Mouse (Mus musculus) CH12.LX (cell line): ENCODE results near the gene Olfr1333. TPM values are rescaled to one million over a fixed set of nuclear protein-coding genes. Genes with fewer than 3 reads are reported as not detected.
"Not testable (repeated sequence)": the region's sequence is repeated elsewhere in the genome, so short reads cannot be mapped to it uniquely, and the experiment has no call there.

ENCODE experiments used
- DNase-seq: peaks from one replicate; pipeline ENCODE4 v3.0.0-alpha.2; 2013; ENCODE audit errors: extremely low read depth
- H3K27ac ChIP-seq: 2 replicates; pipeline ENCODE4 v1.5.1; 2012; ENCODE audit warnings: low read depth, mild to moderate bottlenecking, control low read depth, moderate library complexity; ENCODE audit not compliant: insufficient read depth
- H3K27me3 ChIP-seq: replicated peaks from 2 replicates; pipeline ENCODE3; 2012; ENCODE audit warnings: inconsistent platforms
- H3K36me3 ChIP-seq, 2 experiments: replicated peaks in 1 of 2; 2 replicates each; pipeline versions ENCODE3 to v1.6.1; 2012; ENCODE audit warnings: inconsistent platforms in 1 of 2, low read length in 1 of 2, mild to moderate bottlenecking in 1 of 2, mixed read lengths in 1 of 2, moderate library complexity in 1 of 2; ENCODE audit not compliant: control insufficient read depth in 1 of 2, insufficient read depth in 1 of 2
- H3K4me1 ChIP-seq, 2 experiments: 2 replicates each; pipeline ENCODE4 v1.6.1; 2012; ENCODE audit warnings: inconsistent platforms in 1 of 2, moderate library complexity in 1 of 2; ENCODE audit not compliant: insufficient read depth in 2 of 2, control insufficient read depth in 1 of 2
- H3K4me2 ChIP-seq: 2 replicates; pipeline ENCODE4 v1.6.1; 2012; ENCODE audit warnings: low read depth, mild to moderate bottlenecking, control low read depth; ENCODE audit not compliant: poor library complexity, insufficient read depth, severe bottlenecking
- H3K4me3 ChIP-seq, 3 experiments: fragments of 150-350 bp in 1 of 3; sonication (generic) in 1 of 3; replicated peaks in 1 of 3; 2 replicates each; pipeline versions ENCODE3 to v1.5.1; 2011 to 2012; ENCODE audit warnings: low read depth in 2 of 3, low read length in 2 of 3, mild to moderate bottlenecking in 2 of 3, moderate library complexity in 2 of 3, control low read depth in 1 of 3, improper control_type of control experiment in 1 of 3, inconsistent platforms in 1 of 3, mixed read lengths in 1 of 3; ENCODE audit not compliant: poor library complexity in 1 of 3
- H3K79me2 ChIP-seq: replicated peaks from 2 replicates; pipeline ENCODE4 v1.6.1; 2012; ENCODE audit warnings: mild to moderate bottlenecking, moderate library complexity; ENCODE audit not compliant: control insufficient read depth, poor library complexity, insufficient read depth, severe bottlenecking; ENCODE audit errors: extremely low read depth
- H3K9ac ChIP-seq: 2 replicates; pipeline ENCODE4 v1.6.1; 2012; ENCODE audit warnings: low read depth, mild to moderate bottlenecking, control low read depth, moderate library complexity; ENCODE audit not compliant: insufficient read depth
- H3K9me3 ChIP-seq: replicated peaks from 2 replicates; pipeline ENCODE3; 2012; ENCODE audit warnings: low read length, inconsistent platforms, mixed read lengths
- CHD1 ChIP-seq: IDR thresholded peaks from 2 replicates; pipeline ENCODE4 v1.6.1; 2012; ENCODE audit warnings: low read depth, low read length, improper control_type of control experiment, inconsistent platforms
- IRF4 ChIP-seq: IDR thresholded peaks from 2 replicates; pipeline ENCODE4 v1.6.1; 2014; ENCODE audit warnings: low read depth, mild to moderate bottlenecking, inconsistent platforms, low read length, improper control_type of control experiment
- JUN ChIP-seq: IDR thresholded peaks from 2 replicates; pipeline ENCODE4 v1.6.1; 2011; ENCODE audit warnings: low read depth, mild to moderate bottlenecking, low read length, improper control_type of control experiment, moderate library complexity; ENCODE audit not compliant: insufficient read depth
- JUND ChIP-seq: conservative IDR thresholded peaks from 2 replicates; pipeline ENCODE4 v1.6.1; 2011; ENCODE audit warnings: low read depth, low read length, improper control_type of control experiment
- MAX ChIP-seq: IDR thresholded peaks from 2 replicates; pipeline ENCODE4 v1.6.1; 2011; ENCODE audit warnings: low read length, improper control_type of control experiment
- MAZ ChIP-seq: IDR thresholded peaks from 2 replicates; pipeline ENCODE4 v1.6.1; 2012; ENCODE audit warnings: low read depth, mild to moderate bottlenecking, inconsistent platforms, low read length, improper control_type of control experiment, moderate library complexity
- MXI1 ChIP-seq: IDR thresholded peaks from 2 replicates; pipeline ENCODE4 v1.6.1; 2011; ENCODE audit warnings: mild to moderate bottlenecking, low read depth, low read length, improper control_type of control experiment
- PAX5 ChIP-seq: IDR thresholded peaks from 2 replicates; pipeline ENCODE4 v1.6.1; 2012; ENCODE audit warnings: low read length, inconsistent platforms, mixed read lengths
- POLR2AphosphoS2 ChIP-seq: IDR thresholded peaks from 2 replicates; pipeline ENCODE4 v1.6.1; 2011; ENCODE audit warnings: low read depth, low read length, improper control_type of control experiment
- SIN3A ChIP-seq: IDR thresholded peaks from 2 replicates; pipeline ENCODE4 v1.6.1; 2012; ENCODE audit warnings: low read length, improper control_type of control experiment, inconsistent platforms
- USF2 ChIP-seq: conservative IDR thresholded peaks from 2 replicates; pipeline ENCODE4 v1.6.1; 2011; ENCODE audit warnings: low read depth, low read length, improper control_type of control experiment
- ZKSCAN1 ChIP-seq: IDR thresholded peaks from 2 replicates; pipeline ENCODE4 v1.6.1; 2012; ENCODE audit warnings: low read depth, inconsistent platforms, low read length, improper control_type of control experiment, borderline replicate concordance
- ZMIZ1 ChIP-seq: IDR thresholded peaks from 2 replicates; pipeline ENCODE4 v1.6.1; 2012; ENCODE audit warnings: low read depth, mild to moderate bottlenecking, inconsistent platforms, low read length, improper control_type of control experiment
- dilution Hi-C: fragments of 300-500 bp; cut with MboI; formaldehyde crosslinking; loops from 2 replicates; pipeline ENCODE4 v1.14.3; 2020; ENCODE audit warnings: low sequenced_read_pairs; ENCODE audit not compliant: extremely low pct_unique_long_range_greater_than_20kb, extremely low pct_ligation_motif_present
- in situ Hi-C: fragments of 300-500 bp; cut with MboI; formaldehyde crosslinking; loops from 3 replicates; pipeline ENCODE4 v1.14.3; 2019; ENCODE audit warnings: low sequenced_read_pairs, low pct_ligation_motif_present, low pct_unique_long_range_greater_than_20kb, mixed read lengths
- polyA plus RNA-seq: library from polyadenylated mRNA; unstranded; fragments of >175 nt; gene quantifications from 2 replicates; pipeline ENCODE4 v1.2.1, GENCODE M21; 2012; ENCODE audit warnings: low read depth; ENCODE audit not compliant: insufficient read length
- total RNA-seq, 2 experiments: library from RNA; depleted of rRNA; stranded (reverse); fragments of 300-350 nt in 1 of 2; fragments of >200 nt in 1 of 2; gene quantifications; 2 replicates each; pipeline ENCODE4 v1.2.3; 2012 to 2014

Gene Olfr1333
- total and polyA plus RNA-seq, 3 experiments, result not detected

DNA sequence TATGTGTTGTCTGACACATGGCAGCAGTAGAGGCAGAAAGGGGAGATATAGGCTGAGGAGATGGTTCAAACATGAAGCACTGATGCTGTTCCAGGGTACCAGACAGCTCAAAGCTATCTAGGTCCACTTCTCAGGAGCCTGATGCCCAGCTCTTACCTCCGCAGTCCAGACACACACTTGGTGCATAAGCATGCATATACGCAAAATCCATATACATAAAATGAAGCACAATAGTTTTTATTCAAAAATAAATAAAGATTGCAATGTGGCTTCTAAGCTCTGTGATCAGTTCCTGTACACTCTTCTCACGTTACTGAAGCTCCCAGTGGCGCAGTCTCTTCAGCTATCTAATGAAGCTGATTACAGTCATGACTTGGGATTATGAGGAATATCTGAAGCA lies 26.2 kb downstream of the Olfr1333 start, which contains the start of gene Olfr1335:
Olfr1335 (minus strand) TSS at position 101 of the 400 bp plus-strand sequence.
- peaks cover 40% of the 10 kb centered on the region for H3K27me3 ChIP-seq
- no peaks in the 10 kb centered on the region for H3K36me3 ChIP-seq
- dilution Hi-C loops (no loop called here), in situ Hi-C loops (no loop called here)
- H3K27ac ChIP-seq, result no peak within 1 kb of the TSS
- no peak for TF ChIP-seq ZKSCAN1
- TF ChIP-seq POLR2AphosphoS2, result no peak
- no peak for TF ChIP-seq CHD1
- no peak for TF ChIP-seq JUN
- TF ChIP-seq JUND, result no peak
- no peak for TF ChIP-seq SIN3A
- DNase-seq, result no peak
- no peak within 1 kb of the TSS for H3K4me2 ChIP-seq
- no peaks in the 10 kb centered on the region for H3K79me2 ChIP-seq
- no peaks in the 10 kb centered on the region for H3K9me3 ChIP-seq
- no peaks in the 10 kb centered on the region for H3K4me1 ChIP-seq
- H3K4me3 ChIP-seq, result no peak within 1 kb of the TSS
- no peak within 1 kb of the TSS for H3K9ac ChIP-seq

GRCm38 (mm10) chr4:118792796-118793195 lies 43.3 kb downstream of the Olfr1333 start:
- dilution Hi-C loops, result not testable (repeated sequence)

GRCm38 (mm10) chr4:118782486-118782885 lies 53.6 kb downstream of the Olfr1333 start, which contains the start of gene Olfr1337:
Olfr1337 (minus strand) TSS chr4:118782586.
- no peaks in the 10 kb centered on the region for H3K9me3 ChIP-seq
- H3K4me3 ChIP-seq, result no peak within 1 kb of the TSS
- peaks cover 62% of the 10 kb centered on the region for H3K27me3 ChIP-seq
- no peak within 1 kb of the TSS for H3K9ac ChIP-seq
- no peak within 1 kb of the TSS for H3K4me2 ChIP-seq
- H3K4me1 ChIP-seq, result no peaks in the 10 kb centered on the region
- TF ChIP-seq MAZ (no peak), SIN3A (no peak), PAX5 (no peak), IRF4 (no peak), MXI1 (no peak), ZMIZ1 (no peak), MAX (no peak), USF2 (no peak), JUN (no peak)
- dilution Hi-C loops (no loop called here), in situ Hi-C loops (no loop called here)
- H3K27ac ChIP-seq, result no peak within 1 kb of the TSS
- no peaks in the 10 kb centered on the region for H3K36me3 ChIP-seq
- H3K79me2 ChIP-seq, result no peaks in the 10 kb centered on the region
- DNase-seq, result no peak

More at GRCm38 (mm10) chr4:118792796-118793195, 43.3 kb downstream of the Olfr1333 start:
- peaks cover 56% of the 10 kb centered on the region for H3K27me3 ChIP-seq
- H3K4me2 ChIP-seq, H3K4me3 ChIP-seq, H3K36me3 ChIP-seq, in situ Hi-C loops, H3K4me1 ChIP-seq, H3K9me3 ChIP-seq, H3K79me2 ChIP-seq, DNase-seq, H3K9ac ChIP-seq, H3K27ac ChIP-seq: not testable (repeated sequence)

Other genes starting within 250 kb of the Olfr1333 start
- not detected in 2 replicates for gene Cfap57, start 215.5 kb downstream of the Olfr1333 start, total RNA-seq (2012; rRNA removed)
- gene Cfap57, start 215.5 kb downstream of the Olfr1333 start, total RNA-seq (2014; rRNA removed), result not detected in 2 replicates
- gene Cfap57, start 215.5 kb downstream of the Olfr1333 start, polyA plus RNA-seq, result not detected in 2 replicates
- gene Ebna1bp2, start 215.5 kb downstream of the Olfr1333 start, total RNA-seq (2012; rRNA removed), result 167 and 209 TPM in 2 replicates
- 271 and 276 TPM in 2 replicates for gene Ebna1bp2, start 215.5 kb downstream of the Olfr1333 start, total RNA-seq (2014; rRNA removed)
- gene Ebna1bp2, start 215.5 kb downstream of the Olfr1333 start, polyA plus RNA-seq, result 257 and 309 TPM in 2 replicates
- gene Olfr62, start 177.3 kb downstream of the Olfr1333 start, total RNA-seq (2012; rRNA removed), result not detected in 2 replicates
- gene Olfr62, start 177.3 kb downstream of the Olfr1333 start, total RNA-seq (2014; rRNA removed), result not detected in 2 replicates
- not detected in 2 replicates for gene Olfr62, start 177.3 kb downstream of the Olfr1333 start, polyA plus RNA-seq
- gene Olfr1342, start 143.5 kb downstream of the Olfr1333 start, total RNA-seq (2012; rRNA removed), result not detected in 2 replicates
- not detected in 2 replicates for gene Olfr1342, start 143.5 kb downstream of the Olfr1333 start, total RNA-seq (2014; rRNA removed)
- not detected in 2 replicates for gene Olfr1342, start 143.5 kb downstream of the Olfr1333 start, polyA plus RNA-seq
- not detected in 2 replicates for gene Olfr1341, start 132.8 kb downstream of the Olfr1333 start, total RNA-seq (2012; rRNA removed)
- gene Olfr1341, start 132.8 kb downstream of the Olfr1333 start, total RNA-seq (2014; rRNA removed), result not detected in 2 replicates
- gene Olfr1341, start 132.8 kb downstream of the Olfr1333 start, polyA plus RNA-seq, result not detected in 2 replicates
- gene Olfr1340, start 116.1 kb downstream of the Olfr1333 start, total RNA-seq (2012; rRNA removed), result not detected in 2 replicates
- gene Olfr1340, start 116.1 kb downstream of the Olfr1333 start, total RNA-seq (2014; rRNA removed), result not detected in 2 replicates
- gene Olfr1340, start 116.1 kb downstream of the Olfr1333 start, polyA plus RNA-seq, result not detected in 2 replicates
- gene Olfr1339, start 104.1 kb downstream of the Olfr1333 start, total RNA-seq (2012; rRNA removed), result not detected in 2 replicates
- gene Olfr1339, start 104.1 kb downstream of the Olfr1333 start, total RNA-seq (2014; rRNA removed), result not detected in 2 replicates
- gene Olfr1339, start 104.1 kb downstream of the Olfr1333 start, polyA plus RNA-seq, result not detected in 2 replicates
- gene Olfr1338, start 77.5 kb downstream of the Olfr1333 start, total RNA-seq (2012; rRNA removed), result 0.04 TPM in 1 of 2 replicates, not detected in the other
- gene Olfr1338, start 77.5 kb downstream of the Olfr1333 start, total RNA-seq (2014; rRNA removed), result not detected in 2 replicates
- not detected in 2 replicates for gene Olfr1338, start 77.5 kb downstream of the Olfr1333 start, polyA plus RNA-seq
- gene Olfr1337, start 53.7 kb downstream of the Olfr1333 start, total RNA-seq (2012; rRNA removed), result not detected in 2 replicates
- not detected in 2 replicates for gene Olfr1337, start 53.7 kb downstream of the Olfr1333 start, total RNA-seq (2014; rRNA removed)
- not detected in 2 replicates for gene Olfr1337, start 53.7 kb downstream of the Olfr1333 start, polyA plus RNA-seq
- gene Olfr1335, start 26.3 kb downstream of the Olfr1333 start, total RNA-seq (2012; rRNA removed), result not detected in 2 replicates
- not detected in 2 replicates for gene Olfr1335, start 26.3 kb downstream of the Olfr1333 start, total RNA-seq (2014; rRNA removed)
- gene Olfr1335, start 26.3 kb downstream of the Olfr1333 start, polyA plus RNA-seq, result not detected in 2 replicates
- 0.08 TPM in 1 of 2 replicates, not detected in the other for gene Olfr1331, start 28.4 kb upstream of the Olfr1333 start, total RNA-seq (2012; rRNA removed)
- gene Olfr1331, start 28.4 kb upstream of the Olfr1333 start, total RNA-seq (2014; rRNA removed), result not detected in 2 replicates
- 0.12 and 0.26 TPM in 2 replicates for gene Olfr1331, start 28.4 kb upstream of the Olfr1333 start, polyA plus RNA-seq
- 0.47 and 0.50 TPM in 2 replicates for gene Olfr1330, start 52.3 kb upstream of the Olfr1333 start, total RNA-seq (2012; rRNA removed)
- gene Olfr1330, start 52.3 kb upstream of the Olfr1333 start, total RNA-seq (2014; rRNA removed), result not detected in 2 replicates
- 2.5 and 3.0 TPM in 2 replicates for gene Olfr1330, start 52.3 kb upstream of the Olfr1333 start, polyA plus RNA-seq
- gene Olfr1329, start 81.2 kb upstream of the Olfr1333 start, total RNA-seq (2012; rRNA removed), result 0.25 and 0.34 TPM in 2 replicates
- not detected in 2 replicates for gene Olfr1329, start 81.2 kb upstream of the Olfr1333 start, total RNA-seq (2014; rRNA removed)
- gene Olfr1329, start 81.2 kb upstream of the Olfr1333 start, polyA plus RNA-seq, result not detected in 2 replicates
- gene Olfr1328, start 102.3 kb upstream of the Olfr1333 start, total RNA-seq (2012; rRNA removed), result 1.4 and 1.6 TPM in 2 replicates
- gene Olfr1328, start 102.3 kb upstream of the Olfr1333 start, total RNA-seq (2014; rRNA removed), result 0.74 and 1.5 TPM in 2 replicates
- gene Olfr1328, start 102.3 kb upstream of the Olfr1333 start, polyA plus RNA-seq, result 1.1 and 1.2 TPM in 2 replicates
- gene Lao1, start 125.3 kb upstream of the Olfr1333 start, total RNA-seq (2012; rRNA removed), result 0.34 and 0.46 TPM in 2 replicates
- not detected in 2 replicates for gene Lao1, start 125.3 kb upstream of the Olfr1333 start, total RNA-seq (2014; rRNA removed)
- gene Lao1, start 125.3 kb upstream of the Olfr1333 start, polyA plus RNA-seq, result 0.81 and 1.1 TPM in 2 replicates